Mouse (Mus musculus): ENCODE measurements around the gene Rsu1. TPM values are rescaled to one million over a fixed set of nuclear protein-coding genes. Genes with fewer than 3 reads are reported as not detected.

Rsu1 gene
- polyA plus RNA-seq, 1 experiment from 2014 or later = 61.6 TPM

DNA sequence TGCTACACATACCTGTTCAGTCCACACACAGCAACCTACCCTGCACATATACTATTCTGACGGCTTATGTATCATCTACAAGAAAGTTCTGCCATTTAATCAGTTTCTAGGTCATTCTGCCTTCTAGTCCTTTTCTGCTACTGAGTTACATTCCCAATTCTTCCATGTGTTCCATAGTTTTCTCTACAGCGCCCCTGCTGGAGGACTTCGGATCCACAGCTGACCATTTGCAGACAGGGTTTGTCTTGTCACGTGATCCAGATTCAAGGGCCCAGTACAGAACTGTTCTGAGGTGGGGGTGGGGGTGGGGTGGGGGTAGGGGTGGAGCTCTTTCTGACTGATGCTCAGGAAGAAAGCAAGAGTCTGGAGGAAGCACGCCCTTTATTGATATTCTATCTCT, 102.5 kb downstream of the Rsu1 start:
- H3K9me3 ChIP-seq (ENCODE audit: control insufficient read depth, low read length) = no peaks in the 10 kb centered on the region
- no peak for ATAC-seq (ENCODE audit: low read depth)
- no peak overlapping the region for H3K4me3 ChIP-seq (ENCODE audit: low read depth, low read length)
- H3K36me3 ChIP-seq (ENCODE audit: control insufficient read depth, insufficient read depth, low read length) = no peaks in the 10 kb centered on the region
- 47% methylated on average over 5 of the region's 5 CpGs for WGBS
- H3K4me1 ChIP-seq (ENCODE audit: control insufficient read depth, insufficient read depth, low read length) = no peaks in the 10 kb centered on the region
- no peak overlapping the region for H3K9ac ChIP-seq (replicated peaks; ENCODE audit: low read depth, low read length)
- no peaks in the 10 kb centered on the region for H3K27me3 ChIP-seq (ENCODE audit: control insufficient read depth, insufficient read depth, low read length)
- H3K4me2 ChIP-seq (ENCODE audit: low read depth, low read length) = no peak overlapping the region
- no peak overlapping the region for H3K27ac ChIP-seq (ENCODE audit: low read depth, low read length)

DNA sequence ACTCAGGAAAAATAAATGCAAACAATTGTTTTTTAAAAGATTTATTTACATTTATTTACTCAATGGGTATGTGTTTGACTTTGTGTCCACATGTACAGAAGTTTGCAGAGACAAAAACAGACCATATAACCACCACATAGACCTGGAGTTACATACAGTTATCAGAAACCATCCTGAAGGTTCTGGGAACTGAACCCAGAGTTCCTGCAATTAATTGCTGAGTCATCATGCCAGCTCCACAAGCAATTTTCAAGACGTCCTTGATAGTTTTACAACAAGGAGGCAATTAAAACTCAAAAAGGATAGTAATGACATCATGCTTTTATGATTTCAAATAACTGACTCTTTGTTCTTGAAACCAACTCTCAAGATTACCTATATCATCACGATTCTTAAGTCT, 109.5 kb downstream of the Rsu1 start:
- Histone ChIP-seq H3K27me3 (ENCODE audit: control insufficient read depth, insufficient read depth, low read length) (no peaks in the 10 kb centered on the region), H3K9ac (replicated peaks; ENCODE audit: low read depth, low read length) (no peak overlapping the region), H3K27ac (ENCODE audit: low read depth, low read length) (no peak overlapping the region), H3K4me2 (ENCODE audit: low read depth, low read length) (no peak overlapping the region), H3K9me3 (ENCODE audit: control insufficient read depth, low read length) (no peaks in the 10 kb centered on the region), H3K4me3 (ENCODE audit: low read depth, low read length) (no peak overlapping the region), H3K4me1 (ENCODE audit: control insufficient read depth, insufficient read depth, low read length) (no peaks in the 10 kb centered on the region), H3K36me3 (ENCODE audit: control insufficient read depth, insufficient read depth, low read length) (no peaks in the 10 kb centered on the region)
- WGBS = 74% methylated on average over 2 of the region's 2 CpGs
- ATAC-seq (ENCODE audit: low read depth) = no peak

DNA sequence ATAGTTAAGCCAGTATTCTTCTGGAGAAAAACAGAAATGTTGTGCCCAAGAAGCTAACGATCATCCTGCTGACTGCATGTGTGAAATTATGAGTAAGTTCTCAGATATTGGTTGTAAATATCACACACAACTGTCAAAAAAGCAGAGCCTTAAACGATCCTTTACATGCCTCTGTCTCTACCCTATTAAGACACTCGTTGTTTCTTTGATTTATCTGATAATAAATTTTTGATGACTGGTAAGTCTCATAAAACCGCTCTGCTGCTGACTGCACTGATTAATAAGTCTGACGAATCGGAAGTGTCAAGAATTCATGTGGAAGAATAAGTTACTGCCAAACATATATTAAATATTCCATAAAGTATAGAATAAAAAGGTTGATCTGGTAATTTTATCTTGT, 126.0 kb downstream of the Rsu1 start:
- 50% methylated on average over 6 of the region's 6 CpGs for WGBS
- ATAC-seq (ENCODE audit: low read depth) = peak; percentile 65; the same call in 1 of the 2 replicates
- Histone ChIP-seq H3K4me3 (ENCODE audit: low read depth, low read length) (no peak overlapping the region), H3K4me2 (ENCODE audit: low read depth, low read length) (no peak overlapping the region), H3K27me3 (ENCODE audit: control insufficient read depth, insufficient read depth, low read length) (no peaks in the 10 kb centered on the region), H3K9me3 (ENCODE audit: control insufficient read depth, low read length) (no peaks in the 10 kb centered on the region), H3K4me1 (ENCODE audit: control insufficient read depth, insufficient read depth, low read length) (no peaks in the 10 kb centered on the region), H3K27ac (ENCODE audit: low read depth, low read length) (no peak overlapping the region), H3K9ac (replicated peaks; ENCODE audit: low read depth, low read length) (no peak overlapping the region), H3K36me3 (ENCODE audit: control insufficient read depth, insufficient read depth, low read length) (no peaks in the 10 kb centered on the region)

DNA sequence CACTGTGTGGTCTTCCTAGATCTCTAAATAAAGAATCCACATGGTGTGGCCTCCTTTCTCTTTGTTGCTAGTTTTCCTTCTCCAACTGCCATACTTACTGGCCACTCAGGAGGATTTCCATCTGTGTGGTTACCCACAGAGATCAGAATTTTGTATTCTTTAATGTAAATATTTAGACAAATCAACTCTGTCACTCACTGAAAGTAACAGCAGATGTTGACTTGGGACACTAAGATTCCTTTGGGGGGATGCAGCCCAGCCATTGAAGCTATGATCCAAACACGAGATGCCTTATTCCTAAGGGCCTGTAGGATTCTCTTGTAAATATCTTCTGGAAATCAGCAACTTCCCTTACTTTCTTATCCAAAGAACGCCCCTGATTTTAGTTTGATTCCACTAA, 136.3 kb downstream of the Rsu1 start:
- no peak overlapping the region for H3K9ac ChIP-seq (replicated peaks; ENCODE audit: low read depth, low read length)
- WGBS = 90% methylated on average over 2 of the region's 2 CpGs
- H3K9me3 ChIP-seq (ENCODE audit: control insufficient read depth, low read length) = no peaks in the 10 kb centered on the region
- 0 out of 2 replicates have a peak, but pooled peaks cover 4% of the 10 kb centered on the region for H3K4me1 ChIP-seq (ENCODE audit: control insufficient read depth, insufficient read depth, low read length)
- no peak for ATAC-seq (ENCODE audit: low read depth)
- no peak overlapping the region for H3K4me3 ChIP-seq (ENCODE audit: low read depth, low read length)
- no peak overlapping the region for H3K27ac ChIP-seq (ENCODE audit: low read depth, low read length)
- H3K27me3 ChIP-seq (ENCODE audit: control insufficient read depth, insufficient read depth, low read length) = no peaks in the 10 kb centered on the region
- no peak overlapping the region for H3K4me2 ChIP-seq (ENCODE audit: low read depth, low read length)
- H3K36me3 ChIP-seq (ENCODE audit: control insufficient read depth, insufficient read depth, low read length) = no peaks in the 10 kb centered on the region

DNA sequence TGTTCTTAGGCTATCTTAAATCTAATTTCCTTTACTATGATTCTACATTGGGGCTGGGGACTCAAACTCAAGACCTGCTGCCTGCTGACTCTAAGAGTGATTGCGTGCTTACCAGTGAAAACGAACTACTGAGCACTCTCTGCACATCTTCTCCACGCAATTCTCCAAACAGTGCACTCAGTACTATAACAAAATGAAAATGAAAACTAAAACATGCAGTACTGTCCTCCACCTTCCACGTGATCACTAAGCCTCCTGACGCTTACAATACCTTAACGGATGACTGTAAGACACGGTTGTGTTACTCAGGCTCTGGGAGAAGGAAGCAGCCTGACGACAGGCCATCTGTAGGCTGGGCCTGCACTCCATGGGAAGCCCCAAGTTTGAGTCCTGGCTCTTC, 138.4 kb downstream of the Rsu1 start:
- Histone ChIP-seq H3K4me3 (ENCODE audit: low read depth, low read length) (no peak overlapping the region), H3K9ac (replicated peaks; ENCODE audit: low read depth, low read length) (no peak overlapping the region), H3K36me3 (ENCODE audit: control insufficient read depth, insufficient read depth, low read length) (no peaks in the 10 kb centered on the region), H3K4me1 (ENCODE audit: control insufficient read depth, insufficient read depth, low read length) (0 out of 2 replicates have a peak, but pooled peaks cover 10% of the 10 kb centered on the region), H3K4me2 (ENCODE audit: low read depth, low read length) (no peak overlapping the region), H3K9me3 (ENCODE audit: control insufficient read depth, low read length) (no peaks in the 10 kb centered on the region), H3K27me3 (ENCODE audit: control insufficient read depth, insufficient read depth, low read length) (no peaks in the 10 kb centered on the region), H3K27ac (ENCODE audit: low read depth, low read length) (no peak overlapping the region)
- ATAC-seq (ENCODE audit: low read depth) = no peak
- 88% methylated on average over 8 of the region's 8 CpGs for WGBS

DNA sequence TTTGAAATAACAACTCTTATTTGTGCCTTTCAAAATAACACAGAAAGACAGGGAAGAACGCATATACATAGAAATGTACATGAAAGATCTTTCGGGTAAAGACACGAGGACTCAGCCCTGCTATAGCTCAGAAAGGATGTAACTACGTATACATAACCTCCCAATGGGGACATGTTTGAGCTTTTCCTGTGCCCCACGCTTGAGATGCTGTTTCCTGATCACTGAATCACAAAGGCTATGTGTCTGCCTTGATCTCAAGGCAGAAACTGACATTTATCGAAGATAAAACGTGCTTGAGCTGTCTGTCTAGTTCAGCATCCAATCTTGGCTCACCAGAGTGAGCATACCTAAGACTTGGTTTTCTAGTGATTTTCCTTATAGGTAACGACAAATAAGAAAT, 138.8 kb downstream of the Rsu1 start:
- H3K4me1 ChIP-seq (ENCODE audit: control insufficient read depth, insufficient read depth, low read length) = 0 out of 2 replicates have a peak, but pooled peaks cover 10% of the 10 kb centered on the region
- no peak for ATAC-seq (ENCODE audit: low read depth)
- H3K9me3 ChIP-seq (ENCODE audit: control insufficient read depth, low read length) = no peaks in the 10 kb centered on the region
- H3K36me3 ChIP-seq (ENCODE audit: control insufficient read depth, insufficient read depth, low read length) = no peaks in the 10 kb centered on the region
- WGBS = 81% methylated on average over 8 of the region's 8 CpGs
- H3K4me2 ChIP-seq (ENCODE audit: low read depth, low read length) = no peak overlapping the region
- no peak overlapping the region for H3K4me3 ChIP-seq (ENCODE audit: low read depth, low read length)
- no peaks in the 10 kb centered on the region for H3K27me3 ChIP-seq (ENCODE audit: control insufficient read depth, insufficient read depth, low read length)
- H3K27ac ChIP-seq (ENCODE audit: low read depth, low read length) = no peak overlapping the region
- no peak overlapping the region for H3K9ac ChIP-seq (replicated peaks; ENCODE audit: low read depth, low read length)

DNA sequence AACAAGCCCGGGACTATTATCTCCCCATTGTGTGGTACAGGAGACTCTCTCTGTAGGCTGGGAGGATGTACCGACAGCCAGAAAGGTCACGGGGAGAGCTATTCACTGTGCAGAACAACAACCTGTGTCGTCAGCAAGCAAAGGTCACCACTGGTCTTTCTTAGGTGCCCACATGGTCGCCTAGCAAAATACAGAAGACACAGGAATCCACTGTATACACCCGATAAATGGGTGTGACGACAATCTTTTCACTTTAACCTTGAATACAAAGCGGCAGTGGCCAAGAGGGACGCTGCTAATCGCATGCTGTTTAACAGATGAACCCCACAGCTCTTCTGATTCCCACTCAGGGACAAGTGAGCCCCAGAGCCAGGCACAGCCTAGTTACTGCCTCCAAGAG, 141.4 kb downstream of the Rsu1 start:
- ATAC-seq (ENCODE audit: low read depth) = peak; percentile 84
- WGBS = 18% methylated on average over 10 of the region's 10 CpGs
- Histone ChIP-seq H3K4me2 (ENCODE audit: low read depth, low read length) (peak overlapping the region; percentile 48), H3K36me3 (ENCODE audit: control insufficient read depth, insufficient read depth, low read length) (no peaks in the 10 kb centered on the region), H3K27me3 (ENCODE audit: control insufficient read depth, insufficient read depth, low read length) (no peaks in the 10 kb centered on the region), H3K4me1 (ENCODE audit: control insufficient read depth, insufficient read depth, low read length) (0 out of 2 replicates have a peak, but pooled peaks cover 10% of the 10 kb centered on the region), H3K27ac (ENCODE audit: low read depth, low read length) (peak overlapping the region; percentile 25; the same call in 1 of the 2 replicates), H3K9me3 (ENCODE audit: control insufficient read depth, low read length) (no peaks in the 10 kb centered on the region), H3K9ac (replicated peaks; ENCODE audit: low read depth, low read length) (peak overlapping the region; percentile 4; the same call in 1 of the 2 replicates), H3K4me3 (ENCODE audit: low read depth, low read length) (peak overlapping the region; percentile 20; the same call in 1 of the 2 replicates)

DNA sequence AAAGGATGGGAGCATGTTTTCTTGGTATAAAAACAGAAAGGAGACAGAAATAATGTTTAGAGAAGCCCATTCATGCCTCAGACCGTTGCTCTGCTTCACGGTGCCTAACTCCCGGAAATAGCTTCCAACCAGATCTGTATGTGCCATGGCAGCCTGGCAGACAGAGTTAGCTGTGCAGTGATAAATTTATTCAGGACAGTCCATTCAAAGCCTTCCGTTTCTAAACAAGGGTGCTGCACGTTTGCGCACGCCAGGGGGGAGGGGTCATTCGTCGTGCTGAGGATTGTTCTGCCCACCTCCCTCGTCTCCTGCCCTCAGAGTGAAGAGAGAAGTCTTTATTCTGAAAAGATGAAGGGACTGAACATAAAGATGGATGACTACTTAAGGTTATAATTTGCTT, 141.9 kb downstream of the Rsu1 start:
- 11% methylated on average over 10 of the region's 10 CpGs for WGBS
- Histone ChIP-seq H3K4me1 (ENCODE audit: control insufficient read depth, insufficient read depth, low read length) (0 out of 2 replicates have a peak, but pooled peaks cover 10% of the 10 kb centered on the region), H3K27ac (ENCODE audit: low read depth, low read length) (no peak overlapping the region), H3K27me3 (ENCODE audit: control insufficient read depth, insufficient read depth, low read length) (no peaks in the 10 kb centered on the region), H3K9me3 (ENCODE audit: control insufficient read depth, low read length) (no peaks in the 10 kb centered on the region), H3K4me2 (ENCODE audit: low read depth, low read length) (peak overlapping the region; percentile 48), H3K36me3 (ENCODE audit: control insufficient read depth, insufficient read depth, low read length) (no peaks in the 10 kb centered on the region), H3K9ac (replicated peaks; ENCODE audit: low read depth, low read length) (no peak overlapping the region; the same call in 1 of the 2 replicates), H3K4me3 (ENCODE audit: low read depth, low read length) (peak overlapping the region; percentile 20; the same call in 1 of the 2 replicates)
- peak; percentile 67 for ATAC-seq (ENCODE audit: low read depth)

DNA sequence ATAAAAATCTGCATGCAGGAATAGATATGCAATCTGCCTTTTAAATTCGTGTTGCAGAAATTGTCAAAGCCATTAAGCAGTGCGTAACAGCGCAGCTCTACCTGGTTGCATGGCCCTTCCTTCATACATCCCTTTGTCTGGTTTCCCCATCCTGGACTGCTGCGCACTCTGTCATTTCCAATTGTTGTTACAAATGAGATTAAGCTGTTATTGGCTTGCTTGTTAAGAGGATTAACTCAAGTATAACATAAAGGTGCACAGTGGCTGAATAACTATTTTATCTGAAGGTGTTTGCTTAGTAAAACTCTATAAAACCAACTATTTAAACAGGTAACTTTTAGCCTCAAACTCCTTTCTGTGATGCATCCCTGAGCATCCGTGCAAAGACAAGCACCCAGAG, 150.8 kb downstream of the Rsu1 start:
- Histone ChIP-seq H3K4me2 (ENCODE audit: low read depth, low read length) (no peak overlapping the region), H3K4me1 (ENCODE audit: control insufficient read depth, insufficient read depth, low read length) (no peaks in the 10 kb centered on the region), H3K36me3 (ENCODE audit: control insufficient read depth, insufficient read depth, low read length) (no peaks in the 10 kb centered on the region), H3K27me3 (ENCODE audit: control insufficient read depth, insufficient read depth, low read length) (no peaks in the 10 kb centered on the region), H3K9ac (replicated peaks; ENCODE audit: low read depth, low read length) (no peak overlapping the region), H3K27ac (ENCODE audit: low read depth, low read length) (no peak overlapping the region), H3K4me3 (ENCODE audit: low read depth, low read length) (no peak overlapping the region), H3K9me3 (ENCODE audit: control insufficient read depth, low read length) (no peaks in the 10 kb centered on the region)
- WGBS = 88% methylated on average over 5 of the region's 5 CpGs
- ATAC-seq (ENCODE audit: low read depth) = no peak

Measured in neural tube, embryonic 14.5 days (tissue).